Mouse (Mus musculus) CD4-positive, CD25-positive, alpha-beta regulatory T cell, adult 4 months (primary cell): ENCODE measurements around the gene Disp2. TPM values are rescaled to one million over a fixed set of nuclear protein-coding genes. Genes with fewer than 3 reads are reported as not detected.

Source experiments
- ATAC-seq: one replicate; pipeline ENCODE4 v1.8.0; 2017
- polyA plus RNA-seq, 2 experiments: library from polyadenylated mRNA; unstranded; fragments of 100-300 nt; shearing (Covaris generic); gene quantifications; one replicate each; pipeline ENCODE4 v1.2.1; 2017

Gene Disp2
- polyA plus RNA-seq, 2 experiments from 2014 or later = not detected

GRCm38 (mm10) chr2:118790221-118790550, 10.7 kb downstream of the Disp2 start:
- ATAC-seq = no peak

GRCm38 (mm10) chr2:118790551-118791525, 11.3 kb downstream of the Disp2 start:
- no peak for ATAC-seq

GRCm38 (mm10) chr2:118791591-118792258, 12.2 kb downstream of the Disp2 start:
- no peak for ATAC-seq

- no peak for ATAC-seq
Observed at GRCm38 (mm10) chr2:118792259-118792613, 12.7 kb downstream of the Disp2 start.

- ATAC-seq = no peak
Observed at GRCm38 (mm10) chr2:118793636-118794035, 14.1 kb downstream of the Disp2 start.

GRCm38 (mm10) chr2:118802542-118803118, 23.1 kb downstream of the Disp2 start:
- no peak for ATAC-seq

- no peak for ATAC-seq
Observed at GRCm38 (mm10) chr2:118804474-118804873, 25.0 kb downstream of the Disp2 start.

- ATAC-seq = no peak
Observed at GRCm38 (mm10) chr2:118805137-118805536, 25.6 kb downstream of the Disp2 start.

- ATAC-seq = no peak
Observed at GRCm38 (mm10) chr2:118805756-118806155, 26.2 kb downstream of the Disp2 start.

- ATAC-seq = no peak
Observed at GRCm38 (mm10) chr2:118806860-118807259, 27.3 kb downstream of the Disp2 start.

- ATAC-seq = no peak
Observed at GRCm38 (mm10) chr2:118810861-118811260, 31.3 kb downstream of the Disp2 start.

- no peak for ATAC-seq
Observed at GRCm38 (mm10) chr2:118812724-118813123, 33.2 kb downstream of the Disp2 start.

- ATAC-seq = peak; percentile 100
Observed at GRCm38 (mm10) chr2:118813981-118814836, 34.7 kb downstream of the Disp2 start, which contains the start of gene Knstrn. Gene Knstrn (plus strand): TSS chr2:118814003.

GRCm38 (mm10) chr2:118822800-118823199, 43.3 kb downstream of the Disp2 start:
- ATAC-seq = no peak

- ATAC-seq = no peak
Observed at GRCm38 (mm10) chr2:118824396-118824795, 44.9 kb downstream of the Disp2 start.

GRCm38 (mm10) chr2:118829096-118829495, 49.6 kb downstream of the Disp2 start:
- ATAC-seq = no peak

- ATAC-seq = no peak
Observed at GRCm38 (mm10) chr2:118834061-118834460, 54.5 kb downstream of the Disp2 start.

GRCm38 (mm10) chr2:118835115-118835514, 55.6 kb downstream of the Disp2 start:
- no peak for ATAC-seq

- no peak for ATAC-seq
Observed at GRCm38 (mm10) chr2:118838330-118838729, 58.8 kb downstream of the Disp2 start.

GRCm38 (mm10) chr2:118841186-118841585, 61.7 kb downstream of the Disp2 start:
- no peak for ATAC-seq

GRCm38 (mm10) chr2:118841774-118842173, 62.3 kb downstream of the Disp2 start:
- ATAC-seq = no peak

- ATAC-seq = no peak
Observed at GRCm38 (mm10) chr2:118844427-118844826, 64.9 kb downstream of the Disp2 start.
